Mouse (Mus musculus): ENCODE measurements at regions not wholly inside any gene's neighbourhood (a gene's known extent, or its start where the extent isn't known, plus 50 kb on each side); places are given as distances from the start of the nearest gene placed in this dataset.

DNA sequence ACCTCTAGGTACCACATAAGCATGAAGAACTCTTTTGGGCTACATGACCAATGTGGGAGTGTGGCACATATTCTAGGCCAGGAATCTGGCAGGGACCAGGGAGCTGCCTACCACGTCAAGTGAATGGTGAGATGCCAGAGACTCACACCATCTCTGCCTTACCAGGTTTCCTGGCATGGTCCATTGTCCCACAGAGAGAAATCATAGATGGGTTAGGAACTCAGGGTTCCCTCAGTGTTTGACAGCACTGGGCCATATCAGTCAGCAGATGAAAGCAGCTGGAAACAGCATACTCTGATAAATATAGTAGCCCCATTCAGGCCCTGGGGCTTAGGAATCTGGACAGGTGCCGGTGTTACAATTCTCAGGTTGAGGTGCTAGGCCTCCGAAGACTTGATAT is 1911.4 kb upstream of the Lrrc6 start:
- TF ChIP-seq POLR2A (IDR thresholded peaks at IDR 0.05; ENCODE audit: low read depth, low read length) = no peak
- no peak for TF ChIP-seq CTCF (IDR thresholded peaks at IDR 0.05; ENCODE audit: borderline replicate concordance, insufficient read depth, low read length)

Measured in embryonic fibroblast, embryonic 13.5 days (primary cell).